Mouse (Mus musculus): ENCODE measurements around the gene Rnf133.

DNA sequence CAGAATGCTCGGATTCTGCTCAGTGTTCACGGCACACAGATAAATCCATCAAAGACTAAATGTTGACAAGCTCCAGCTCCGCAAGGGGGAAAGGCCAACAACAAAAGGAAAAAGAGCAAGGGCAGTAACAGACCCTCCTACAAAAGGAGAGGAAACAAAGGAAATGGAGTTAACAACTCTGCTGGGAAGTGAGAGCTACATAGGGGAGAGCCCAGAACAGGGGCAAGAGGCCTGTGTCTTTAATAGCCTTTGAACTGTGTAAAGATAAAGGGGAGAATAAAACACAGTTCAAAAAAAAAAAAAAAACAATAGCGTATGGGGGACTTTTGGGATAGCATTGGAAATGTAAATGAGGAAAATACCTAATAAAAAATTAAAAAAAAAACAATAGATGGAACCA is 19.6 kb downstream of the Rnf133 start:
- TF ChIP-seq POLR2A (IDR thresholded peaks at IDR 0.05; ENCODE audit: insufficient read depth, low read length) (no peak), CTCF (IDR thresholded peaks at IDR 0.05; ENCODE audit: low read depth, low read length) (no peak), EP300 (IDR thresholded peaks at IDR 0.05; ENCODE audit: insufficient read depth, low read depth, low read length) (no peak)
